Mouse (Mus musculus) adrenal gland, adult 2 months (tissue): ENCODE data around the gene Ybey. TPM values are rescaled to one million over a fixed set of nuclear protein-coding genes. Genes with fewer than 3 reads are reported as not detected.
A peak's percentile ranks its signal among the peaks of the same experiment; 100 is the strongest.

Experiments
- DNase-seq: peaks from one replicate; pipeline ENCODE4 v3.0.0; 2021
- polyA plus RNA-seq: library from polyadenylated mRNA; depleted of rRNA; stranded (reverse); fragments of >200 nt; gene quantifications from 2 replicates; pipeline ENCODE4 v1.2.3, GENCODE M21; 2012; rRNA removed
- total RNA-seq, 2 experiments: library from RNA; stranded (reverse); gene quantifications; 2 replicates each; pipeline ENCODE4 v1.2.3; 2021

The Ybey gene
- total and polyA plus RNA-seq, 3 experiments: 2.5 to 4.1 (median 2.8) TPM

- peak; percentile 99 for DNase-seq
Measured at GRCm38 (mm10) chr10:76442178-76443088, 26.5 kb downstream of the Ybey start, which contains the start of gene Pcnt. Gene Pcnt, minus strand, starts transcription at chr10:76442786.

GRCm38 (mm10) chr10:76440281-76440680 lies 28.6 kb downstream of the Ybey start, which contains the start of gene AC141477.1:
Gene AC141477.1, minus strand, starts transcription at chr10:76440444.
- DNase-seq: no peak

- DNase-seq: no peak
Measured at GRCm38 (mm10) chr10:76439107-76439890, 29.6 kb downstream of the Ybey start.

- no peak for DNase-seq
Measured at GRCm38 (mm10) chr10:76433925-76434324, 35.0 kb downstream of the Ybey start.

GRCm38 (mm10) chr10:76425674-76426073 lies 43.2 kb downstream of the Ybey start:
- DNase-seq: no peak

GRCm38 (mm10) chr10:76416811-76417210 lies 52.1 kb downstream of the Ybey start:
- DNase-seq: no peak

Other genes with a start within 250 kb of the Ybey start
- 10 to 100 TPM; 19.0 to 25.9 TPM for gene Prmt2, start 231.2 kb downstream of the Ybey start, total RNA-seq
- 22.1 and 27.4 TPM in 2 replicates for gene Prmt2, start 231.2 kb downstream of the Ybey start, polyA plus RNA-seq
- gene S100b, start 215.3 kb downstream of the Ybey start, total RNA-seq: 10 to 100 TPM; 11.6 to 26.6 TPM
- gene S100b, start 215.3 kb downstream of the Ybey start, polyA plus RNA-seq: 2.0 TPM in 2 replicates
- gene Dip2a, start 123.8 kb downstream of the Ybey start, total RNA-seq: 10 to 100 TPM; 19.2 to 23.8 TPM
- gene Dip2a, start 123.8 kb downstream of the Ybey start, polyA plus RNA-seq: 16.7 and 17.3 TPM in 2 replicates
- gene AC141477.1, start 28.7 kb downstream of the Ybey start, total RNA-seq: not detected
- not detected in 2 replicates for gene AC141477.1, start 28.7 kb downstream of the Ybey start, polyA plus RNA-seq
- 10 to 100 TPM; 13.5 to 14.6 TPM for gene Pcnt, start 26.3 kb downstream of the Ybey start, total RNA-seq
- 6.9 and 7.4 TPM in 2 replicates for gene Pcnt, start 26.3 kb downstream of the Ybey start, polyA plus RNA-seq
- not detected for gene 2610028H24Rik, start 20.0 kb downstream of the Ybey start, total RNA-seq
- not detected in 2 replicates for gene 2610028H24Rik, start 20.0 kb downstream of the Ybey start, polyA plus RNA-seq
- gene Mcm3ap, start 187 bp downstream of the Ybey start, total RNA-seq: 10 to 100 TPM; 24.3 to 29.5 TPM
- gene Mcm3ap, start 187 bp downstream of the Ybey start, polyA plus RNA-seq: 12.1 and 13.3 TPM in 2 replicates
- 10 to 100 TPM; 55.1 to 81.0 TPM for gene Lss, start 62.5 kb upstream of the Ybey start, total RNA-seq
- gene Lss, start 62.5 kb upstream of the Ybey start, polyA plus RNA-seq: 51.5 and 78.9 TPM in 2 replicates
- not detected for gene Spatc1l, start 93.2 kb upstream of the Ybey start, total RNA-seq
- 0.08 TPM in 1 of 2 replicates, not detected in the other for gene Spatc1l, start 93.2 kb upstream of the Ybey start, polyA plus RNA-seq
- under 1 TPM in 1 of 2 experiments, not detected in 1; 0.95 TPM for gene Ftcd, start 106.5 kb upstream of the Ybey start, total RNA-seq
- 0.33 TPM in 1 of 2 replicates, not detected in the other for gene Ftcd, start 106.5 kb upstream of the Ybey start, polyA plus RNA-seq
- gene Col6a2, start 154.5 kb upstream of the Ybey start, total RNA-seq: 10 to 100 TPM; 27.6 to 44.6 TPM
- gene Col6a2, start 154.5 kb upstream of the Ybey start, polyA plus RNA-seq: 46.9 and 47.6 TPM in 2 replicates